Mouse (Mus musculus) left cerebral cortex, postnatal 25 days (tissue): ENCODE data around the gene Gm10073. TPM values are rescaled to one million over a fixed set of nuclear protein-coding genes. Genes with fewer than 3 reads are reported as not detected.
"Not testable (repeated sequence)": the region's sequence is repeated elsewhere in the genome, so short reads cannot be mapped to it uniquely, and the experiment has no call there.

Source experiments
- DNase-seq, 2 experiments: peaks; one replicate each; pipeline ENCODE4 v3.0.0; 2022; ENCODE audit warnings: low spot score in 2 of 2, mixed read lengths in 1 of 2
- intact Hi-C: fragments of 180-260 bp; cut with DNase I; formaldehyde crosslinking; loops from one replicate; pipeline ENCODE4 v1.15.1; 2025
- total RNA-seq, 2 experiments: library from RNA; stranded (reverse); gene quantifications; 2 replicates each; pipeline ENCODE4 v1.2.3; 2021

Gene Gm10073
- total RNA-seq, 2 experiments from 2014 or later, result 72.9 to 84.4 TPM

DNA sequence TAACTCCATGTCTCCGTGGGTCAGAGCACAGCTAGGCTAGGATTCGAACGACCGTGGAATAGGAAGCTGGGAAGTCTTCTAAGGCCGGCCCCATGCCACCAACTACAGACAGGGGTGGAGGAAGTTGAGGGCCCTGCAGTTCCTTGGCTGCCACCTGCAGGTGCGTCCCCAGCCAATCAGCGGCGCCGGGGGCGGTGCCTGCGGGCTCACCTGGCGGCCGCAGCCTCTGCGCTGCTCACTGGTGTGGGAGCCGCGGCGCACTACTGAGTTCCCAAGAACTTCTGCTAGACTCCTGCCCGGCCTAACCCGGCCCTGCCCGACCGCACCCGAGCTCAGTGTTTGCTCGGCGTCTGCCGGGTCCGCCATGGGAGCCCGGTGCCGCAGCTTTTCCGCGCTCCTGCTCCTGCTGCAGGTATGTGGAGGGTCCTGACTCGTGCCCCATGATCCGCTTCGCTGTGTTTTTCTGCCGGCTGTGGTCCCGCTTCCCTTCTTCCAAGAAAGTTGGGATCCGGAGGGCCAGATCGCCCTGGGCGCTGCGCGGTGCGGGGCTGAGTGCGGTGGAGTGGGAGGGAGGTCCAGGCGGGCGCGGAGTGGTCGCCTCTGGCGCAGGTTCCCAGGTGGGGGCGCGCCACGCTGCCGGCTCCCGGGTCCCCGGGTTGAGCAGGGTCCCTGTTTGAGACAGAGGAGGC, 30.0 kb upstream of the Gm10073 start, which contains the start of gene Cdh1:
TSS of gene Cdh1 (plus strand) at position 221 of the 689 bp plus-strand sequence.
- DNase-seq, result peak; percentile 8 to 23
- intact Hi-C loops, result no loop called here

DNA sequence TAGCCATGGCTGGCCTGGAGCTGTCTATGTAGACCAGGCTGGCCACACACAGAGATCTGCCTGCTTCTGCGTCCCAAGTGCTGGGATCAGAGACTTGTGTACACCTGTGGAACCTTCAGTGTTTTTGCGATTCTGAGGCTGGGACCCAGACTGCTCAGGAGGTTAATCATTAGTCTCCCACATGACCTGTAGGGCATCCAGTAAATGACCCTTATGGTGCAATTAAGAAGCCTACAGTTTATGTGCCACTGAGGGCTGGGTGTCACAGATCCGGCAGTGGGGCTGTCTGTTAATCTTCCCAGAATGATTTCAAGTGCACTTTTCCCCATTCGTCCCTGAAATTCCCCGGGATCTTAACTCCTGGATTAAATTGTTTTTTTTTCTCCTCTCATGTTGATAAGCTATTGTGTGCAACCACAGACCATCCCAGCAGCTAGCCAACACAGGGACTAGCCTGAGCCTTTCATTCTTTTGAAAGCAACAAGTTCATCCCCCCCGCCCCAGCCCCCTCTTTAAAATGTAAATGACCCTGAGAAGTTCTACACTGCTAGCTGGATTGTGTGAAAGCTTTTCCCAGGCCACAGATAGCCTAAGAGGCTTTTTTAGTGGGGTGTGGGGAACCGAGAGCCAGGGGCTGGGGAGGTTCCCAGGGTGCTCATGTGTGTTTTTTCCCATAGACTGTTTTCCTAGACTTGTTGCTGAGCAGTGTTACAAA, 26.2 kb upstream of the Gm10073 start:
- intact Hi-C loops, result no loop called here
- DNase-seq, result no peak

DNA sequence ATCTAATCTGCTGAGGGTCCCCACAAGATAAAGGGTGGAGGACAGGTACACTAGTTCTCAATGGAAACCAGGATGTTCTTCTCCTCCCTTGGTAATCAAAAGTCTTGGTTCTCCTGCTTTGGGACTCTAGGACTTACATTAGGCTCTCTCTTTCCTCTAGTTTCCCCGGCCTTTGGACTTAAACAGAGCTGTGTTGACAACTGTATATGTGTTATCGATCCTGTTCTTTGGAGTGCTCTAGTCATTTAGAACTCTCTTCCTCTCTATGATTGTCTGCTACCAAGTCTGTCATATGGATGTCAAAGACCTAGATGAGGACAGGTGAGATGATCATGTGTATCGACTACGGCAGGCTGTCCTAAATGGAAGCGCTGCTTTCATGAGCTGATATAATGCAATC, 23.8 kb upstream of the Gm10073 start:
- no peak for DNase-seq
- intact Hi-C loops, result no loop called here

DNA sequence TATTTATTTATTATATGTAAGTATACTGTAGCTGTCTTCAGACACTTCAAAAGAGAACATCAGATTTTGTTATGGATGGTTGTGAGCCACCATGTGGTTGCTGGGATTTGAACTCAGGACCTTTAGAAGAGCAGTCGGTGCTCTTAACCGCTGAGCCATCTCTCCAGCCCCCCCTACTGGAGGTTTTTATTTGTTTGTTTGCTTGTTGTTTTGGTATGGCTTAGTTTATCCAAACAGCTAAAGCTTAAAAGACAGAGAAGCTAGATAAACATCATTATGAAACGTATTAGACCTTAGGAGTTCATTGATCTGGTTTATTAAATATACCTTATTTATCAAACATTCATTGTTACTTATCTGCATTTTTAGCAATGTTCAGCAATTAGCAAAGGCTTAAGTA, 22.4 kb upstream of the Gm10073 start:
- intact Hi-C loops, DNase-seq: not testable (repeated sequence)

DNA sequence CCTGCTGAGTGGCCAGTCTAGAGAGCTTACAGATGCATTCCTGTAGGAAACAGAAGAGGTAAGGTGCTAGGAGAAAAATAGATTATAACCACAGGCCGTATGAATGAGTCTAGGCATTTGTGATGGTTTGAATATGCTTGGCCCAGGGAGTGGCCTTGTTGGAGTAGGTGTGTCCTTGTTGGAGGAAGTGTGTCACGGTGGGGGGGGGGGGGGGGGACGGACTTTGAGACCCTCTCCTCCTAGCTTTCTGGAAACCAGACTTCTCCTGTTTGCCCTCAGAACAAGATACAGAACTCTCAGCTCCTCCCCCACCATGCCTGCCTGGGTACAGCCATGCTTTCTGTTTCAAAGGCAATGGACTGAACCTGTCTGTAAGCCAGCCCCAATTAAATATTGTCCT, 19.2 kb upstream of the Gm10073 start:
- no peak for DNase-seq
- intact Hi-C loops, result no loop called here

DNA sequence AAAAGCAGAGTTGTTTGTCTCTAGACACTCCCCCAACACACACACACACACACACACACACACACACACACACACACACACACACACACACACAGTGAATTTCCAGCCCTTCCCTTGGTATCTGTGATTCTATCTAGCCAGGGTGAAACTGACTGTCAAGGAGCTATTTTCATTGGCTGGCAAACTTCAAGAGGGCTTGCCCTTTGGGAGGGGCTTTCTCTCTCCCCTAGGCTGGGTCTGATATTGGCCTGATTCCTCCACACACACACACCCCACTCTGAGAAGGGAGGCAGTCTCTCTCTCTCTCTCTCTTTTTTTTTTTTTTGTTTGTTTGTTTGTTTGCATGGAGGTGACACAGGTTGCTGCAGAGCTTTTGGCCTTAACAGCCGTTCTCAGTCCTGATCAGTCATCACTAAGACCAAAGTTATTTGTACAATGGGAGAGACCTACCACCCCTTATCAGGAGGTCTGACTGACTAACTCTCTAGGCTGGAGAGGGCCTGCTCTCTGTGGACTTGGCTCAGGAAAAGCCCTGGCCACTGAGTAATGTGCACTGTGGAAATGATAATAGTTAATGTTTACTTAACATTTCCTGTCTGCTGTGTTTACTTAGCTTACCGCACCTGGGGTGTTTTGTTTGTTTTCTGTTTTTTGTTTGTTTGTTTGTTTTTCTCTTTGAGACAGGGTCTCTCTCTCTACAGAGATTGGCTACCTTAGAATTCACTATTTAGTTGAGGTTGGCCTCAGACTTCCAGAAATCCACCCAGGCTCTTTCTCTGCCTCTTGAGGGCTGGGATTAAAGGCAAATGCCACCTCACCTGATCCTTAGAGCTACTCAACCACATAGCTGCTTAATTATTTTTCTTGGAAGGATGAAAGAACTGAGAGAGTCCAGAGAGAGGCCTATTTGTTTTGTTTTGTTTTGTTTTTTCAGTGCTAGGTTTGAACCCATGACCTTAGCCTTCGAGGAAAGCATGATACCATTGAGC, 15.5 kb upstream of the Gm10073 start:
- DNase-seq, result no peak
- intact Hi-C loops, result no loop called here

DNA sequence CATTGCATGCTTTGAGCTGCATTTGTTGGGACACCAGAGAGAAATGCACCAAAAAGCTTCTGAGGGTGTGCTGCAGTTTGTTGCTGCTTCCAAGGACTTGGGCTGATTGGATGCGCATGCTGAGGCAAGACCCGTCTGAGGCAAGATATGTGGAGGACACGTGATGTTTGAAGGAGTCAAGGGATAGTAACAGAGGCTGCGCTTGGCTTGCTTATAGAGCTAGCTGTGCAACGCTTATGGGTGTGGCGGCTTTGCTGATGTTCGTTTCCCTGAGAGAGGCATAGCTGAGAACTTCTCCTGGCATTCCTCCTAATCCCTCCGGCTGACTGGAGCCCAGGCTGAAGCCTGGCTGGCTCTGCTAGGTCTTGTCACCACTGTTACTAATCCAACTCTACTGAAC, 13.6 kb upstream of the Gm10073 start:
- DNase-seq, result no peak
- intact Hi-C loops, result no loop called here

DNA sequence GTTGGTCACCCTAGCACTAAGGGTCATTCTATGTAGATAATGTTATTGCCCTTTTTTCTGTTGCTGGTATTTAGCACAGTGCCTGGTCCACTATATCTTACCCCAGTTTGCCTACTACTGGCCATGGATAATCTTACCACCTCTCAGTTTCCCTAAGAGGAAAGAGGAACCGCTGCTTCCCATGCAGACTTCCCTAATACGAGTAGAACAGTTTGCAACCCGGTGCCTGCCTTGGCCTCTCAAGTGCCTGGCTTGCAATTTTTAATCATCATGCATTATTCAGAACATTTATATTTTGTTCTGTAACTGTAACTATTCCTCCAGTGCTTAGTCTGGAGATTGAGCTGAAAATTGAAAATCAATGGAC, 12.4 kb upstream of the Gm10073 start:
- intact Hi-C loops, result no loop called here
- no peak for DNase-seq

DNA sequence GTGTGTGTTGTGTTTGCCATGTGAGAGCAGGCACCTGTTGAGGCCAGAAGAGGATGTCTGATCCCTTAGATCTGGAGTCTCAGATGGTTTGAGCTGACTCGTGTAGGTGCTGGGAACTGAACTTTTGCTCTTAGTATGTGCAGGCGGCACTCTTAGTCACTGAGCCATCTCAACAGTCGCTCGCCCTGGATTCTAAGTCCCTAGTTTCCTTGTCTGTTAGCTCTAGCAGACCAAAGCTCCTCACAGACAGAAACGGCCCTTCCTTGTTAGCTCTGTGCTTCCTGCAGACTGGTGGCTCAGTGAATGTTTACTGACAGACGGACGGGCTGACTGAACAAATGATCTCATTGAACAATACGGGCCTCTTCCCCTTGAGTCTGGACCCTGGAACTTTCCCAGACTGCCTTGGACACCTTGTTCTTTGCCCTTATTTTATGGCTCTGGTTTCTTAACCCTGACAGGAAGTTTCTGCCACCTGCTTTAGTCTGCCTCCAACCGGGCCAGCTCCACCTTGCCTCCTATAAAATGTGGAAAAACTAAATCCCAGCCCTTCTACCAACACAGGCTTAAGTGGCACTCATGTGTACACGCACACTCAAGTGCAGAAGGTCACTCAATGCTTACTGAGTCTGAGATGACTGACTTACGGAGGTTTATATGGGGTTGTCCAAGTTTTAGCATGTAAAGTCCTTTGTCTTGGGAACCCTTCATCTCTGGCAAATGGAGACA, 11.8 kb upstream of the Gm10073 start:
- DNase-seq, result no peak
- intact Hi-C loops, result no loop called here

DNA sequence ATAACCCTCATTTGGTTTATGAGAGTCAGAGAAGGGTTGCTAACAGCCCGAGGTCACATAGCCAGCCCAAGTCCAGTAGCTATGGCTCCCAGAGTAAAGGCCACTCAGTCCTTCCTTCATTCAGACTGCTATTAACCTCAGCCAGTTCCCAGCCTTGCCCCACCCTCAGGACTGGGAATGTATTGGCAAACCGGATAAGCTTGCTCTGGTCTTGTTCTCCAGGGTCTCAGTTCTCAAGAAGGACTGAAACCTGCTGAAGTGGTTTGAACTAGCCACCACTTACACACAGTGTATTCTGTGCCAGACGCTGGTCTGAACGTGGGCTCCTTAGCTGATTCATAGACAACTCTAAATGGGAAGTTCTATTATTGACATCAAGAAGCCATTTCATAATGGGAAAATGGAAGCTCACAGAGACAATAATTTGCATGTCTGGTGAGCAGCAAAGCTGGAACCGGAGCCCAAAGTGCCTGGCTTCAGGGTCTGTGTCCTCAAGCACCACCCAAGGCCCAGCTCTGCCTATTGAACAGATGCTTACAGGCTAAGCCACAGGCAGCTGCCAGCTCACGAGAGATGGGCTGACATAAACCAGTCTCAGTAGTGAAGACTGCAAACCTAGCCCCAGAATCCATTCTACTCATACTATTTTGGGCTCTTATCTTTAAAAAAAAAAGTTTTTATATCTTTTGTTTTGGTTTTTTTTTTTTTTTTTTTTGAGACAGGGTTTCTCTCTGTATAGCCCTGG, 8.3 kb upstream of the Gm10073 start:
- intact Hi-C loops, result no loop called here
- peak in 1 of 2 experiments; percentile 22 for DNase-seq

DNA sequence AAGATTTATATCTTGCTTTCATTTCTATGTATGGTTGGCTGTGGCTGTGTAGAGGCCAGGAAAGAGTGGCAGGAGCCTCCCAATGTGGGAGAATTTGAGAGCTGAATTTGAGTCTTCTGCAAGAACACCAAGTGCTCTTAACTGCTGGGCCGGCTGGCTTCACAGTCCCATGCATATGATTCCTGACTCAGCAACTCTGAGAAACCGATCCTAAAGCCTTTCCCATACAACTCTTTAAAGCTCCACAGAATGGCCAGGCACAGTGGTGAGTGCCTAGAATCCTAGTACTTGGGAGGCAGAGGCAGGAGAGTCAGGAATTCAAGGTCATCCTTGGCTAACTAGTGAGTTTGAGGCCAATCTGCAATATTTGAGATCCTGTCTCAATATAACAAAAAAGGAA, 6.2 kb upstream of the Gm10073 start:
- intact Hi-C loops, result no loop called here
- DNase-seq, result no peak

DNA sequence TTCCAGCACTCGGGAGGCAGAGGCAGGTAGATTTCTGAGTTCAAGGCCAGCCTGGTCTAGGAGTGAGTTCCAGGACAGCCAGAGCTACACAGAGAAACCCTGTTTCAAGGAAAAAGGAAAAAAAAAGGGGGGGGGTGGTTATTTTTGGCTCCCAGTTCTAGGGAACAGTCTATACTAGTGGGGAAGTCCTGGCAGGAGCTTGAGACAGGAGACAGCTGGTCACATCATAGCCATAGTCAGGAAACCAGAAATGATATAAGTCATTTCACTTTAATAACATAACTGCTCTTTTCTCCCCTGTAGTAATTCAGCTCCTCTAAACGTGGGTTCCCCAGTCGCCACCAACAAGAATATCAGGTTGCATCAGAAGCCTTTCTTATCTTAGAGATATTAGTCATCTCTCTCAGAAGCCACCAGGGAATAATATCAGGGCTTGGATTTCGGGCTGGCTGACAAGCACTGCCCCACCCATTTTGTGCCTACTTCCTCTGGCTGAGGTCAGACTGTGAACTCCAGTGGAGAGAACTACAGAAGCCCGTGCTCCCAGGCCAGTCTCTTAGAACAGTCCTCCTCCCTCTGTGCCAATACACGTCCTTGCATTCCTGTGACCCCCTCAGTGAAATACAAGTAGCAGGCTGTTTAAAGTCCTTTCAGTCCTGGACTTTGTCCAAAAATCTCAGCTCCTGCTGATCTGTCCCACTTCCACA, 3.7 kb upstream of the Gm10073 start:
- intact Hi-C loops, result no loop called here

DNA sequence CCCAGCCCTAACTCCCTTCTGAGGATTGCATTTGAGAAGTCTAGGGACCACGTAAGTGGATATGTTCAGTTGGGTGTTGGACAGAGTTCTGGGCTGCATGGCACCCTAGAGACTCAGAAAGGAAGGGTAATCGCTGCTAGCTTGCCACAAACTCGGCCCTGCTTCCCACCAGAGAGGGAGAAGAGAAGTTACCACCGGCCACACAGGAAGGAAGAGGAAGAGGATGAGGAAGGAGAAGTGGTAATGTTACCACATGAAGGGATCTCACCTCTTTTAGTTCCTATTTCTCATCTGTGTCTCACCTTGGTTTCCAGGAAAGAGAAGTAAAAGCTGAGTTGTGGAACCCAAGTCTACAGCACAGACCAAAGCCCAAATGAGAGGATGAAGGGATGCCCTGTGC, 1.0 kb upstream of the Gm10073 start:
- DNase-seq, result no peak
- intact Hi-C loops, result no loop called here

More for the DNA sequence above, 3.7 kb upstream of the Gm10073 start:
- DNase-seq, result no peak

DNA sequence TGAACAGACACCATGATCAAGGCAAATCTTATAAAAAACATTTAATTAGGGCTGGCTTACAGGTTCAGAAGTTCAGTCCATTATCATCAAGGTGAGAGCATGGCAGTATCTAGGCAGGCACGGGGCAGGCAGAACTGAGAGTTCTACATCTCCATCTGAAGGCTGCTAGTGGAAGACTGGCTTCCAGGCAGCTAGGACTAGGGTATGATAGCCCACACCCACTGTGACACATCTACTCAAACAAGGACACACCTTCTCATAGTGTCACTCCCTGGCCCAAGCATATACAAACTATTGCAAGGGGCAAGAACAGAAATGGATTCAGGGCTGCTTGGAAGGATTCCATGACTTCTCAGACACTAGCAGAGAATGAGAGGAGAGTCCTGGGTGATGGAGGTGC, 1.1 kb downstream of the Gm10073 start:
- intact Hi-C loops, DNase-seq: not testable (repeated sequence)

DNA sequence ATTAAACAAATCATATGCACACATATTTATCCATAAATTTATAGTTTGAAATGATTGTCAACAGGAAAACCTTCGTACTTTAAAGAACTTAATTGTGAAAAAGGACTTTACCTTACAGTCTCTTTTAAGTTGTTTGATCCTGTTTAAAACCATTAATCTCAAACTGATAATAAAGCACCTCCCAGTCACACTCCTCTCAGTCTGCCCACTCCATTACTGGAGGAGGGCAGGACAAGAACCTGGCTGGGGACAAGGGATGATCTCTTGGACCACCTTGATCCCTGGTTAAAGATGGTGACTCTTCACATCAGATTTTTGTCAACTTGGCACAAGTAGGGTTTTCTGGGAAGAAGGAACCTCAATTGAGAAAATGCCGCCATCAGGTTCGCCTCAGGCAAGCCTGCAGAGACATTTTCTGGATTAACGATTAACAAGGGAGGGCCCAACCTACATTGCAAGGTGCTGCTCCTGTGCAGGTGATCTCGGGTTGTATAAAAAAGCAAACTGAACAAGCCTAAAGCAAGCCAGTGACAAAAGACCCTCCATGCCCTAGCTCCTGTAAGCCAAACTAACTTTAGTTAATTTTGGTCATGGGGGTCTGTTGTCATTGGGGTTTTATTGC, 1.6 kb downstream of the Gm10073 start:
- intact Hi-C loops, result no loop called here
- no peak for DNase-seq

DNA sequence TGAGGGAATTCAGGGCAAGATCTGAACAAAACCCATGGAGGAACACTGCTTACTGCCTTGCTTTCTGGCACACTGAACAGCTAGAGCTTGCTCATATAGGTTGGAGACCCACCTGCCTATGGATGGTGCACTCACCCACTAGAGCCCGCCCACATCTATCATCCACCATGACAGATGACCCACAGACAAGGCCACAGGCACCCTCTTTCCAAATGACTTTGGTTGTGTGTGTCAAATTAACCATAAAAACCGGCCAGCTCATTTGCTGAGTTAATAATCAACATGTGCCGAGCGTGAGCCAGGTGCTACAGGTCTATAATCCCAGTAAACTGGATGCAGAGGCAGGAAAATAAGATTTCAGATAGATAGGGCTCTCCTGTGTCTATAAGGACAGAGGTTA, 2.9 kb downstream of the Gm10073 start:
- no peak for DNase-seq
- intact Hi-C loops, result no loop called here

DNA sequence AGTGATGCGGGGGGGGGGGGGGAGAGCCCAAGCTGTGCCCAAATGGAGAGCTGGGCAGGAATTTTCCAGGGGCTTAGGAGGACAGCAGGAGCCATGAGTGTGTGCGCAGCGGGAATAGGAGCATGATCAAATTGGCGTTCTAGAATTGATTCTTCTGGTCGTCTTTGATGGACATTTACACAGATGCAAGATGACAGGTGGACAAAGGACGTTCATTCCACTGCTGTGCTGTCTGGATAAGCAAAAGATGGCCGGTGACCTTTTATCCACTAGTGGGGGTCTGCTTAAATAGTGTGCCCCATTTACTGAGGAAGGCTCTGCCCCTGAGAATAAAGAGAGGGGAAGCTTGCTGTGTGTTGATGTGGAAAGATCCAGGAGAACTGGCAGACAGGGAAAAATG, 4.3 kb downstream of the Gm10073 start:
- intact Hi-C loops, result no loop called here
- DNase-seq, result no peak

DNA sequence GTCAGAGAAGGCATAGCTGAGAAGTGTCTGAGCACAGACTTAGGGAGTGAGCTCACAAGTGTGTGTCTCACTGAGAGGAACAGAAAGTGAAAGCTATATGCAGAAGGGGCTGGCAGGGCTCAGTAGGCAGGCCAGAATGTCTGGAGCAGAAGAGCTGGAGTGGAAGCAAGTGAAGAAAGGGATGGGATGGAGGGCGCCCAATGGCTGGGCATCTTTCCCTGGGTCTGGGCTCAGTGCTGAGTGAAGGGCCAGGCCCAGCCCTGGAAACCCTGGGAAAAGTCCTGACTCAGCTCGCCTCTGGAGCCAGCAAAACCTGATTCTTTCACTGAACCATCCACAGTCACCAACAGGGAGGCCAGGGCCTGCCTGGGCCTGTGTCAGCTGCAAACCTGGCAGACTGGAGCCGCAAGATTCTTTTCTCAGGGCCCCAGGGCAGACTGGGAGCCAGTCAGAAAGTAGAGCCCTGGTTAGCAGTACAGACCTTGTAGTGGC, 9.5 kb downstream of the Gm10073 start:
- intact Hi-C loops, result no loop called here
- no peak for DNase-seq
